Mouse (Mus musculus): ENCODE measurements at regions not wholly inside any gene's neighbourhood (a gene's known extent, or its start where the extent isn't known, plus 50 kb on each side); places are given as distances from the start of the nearest gene placed in this dataset.

DNA sequence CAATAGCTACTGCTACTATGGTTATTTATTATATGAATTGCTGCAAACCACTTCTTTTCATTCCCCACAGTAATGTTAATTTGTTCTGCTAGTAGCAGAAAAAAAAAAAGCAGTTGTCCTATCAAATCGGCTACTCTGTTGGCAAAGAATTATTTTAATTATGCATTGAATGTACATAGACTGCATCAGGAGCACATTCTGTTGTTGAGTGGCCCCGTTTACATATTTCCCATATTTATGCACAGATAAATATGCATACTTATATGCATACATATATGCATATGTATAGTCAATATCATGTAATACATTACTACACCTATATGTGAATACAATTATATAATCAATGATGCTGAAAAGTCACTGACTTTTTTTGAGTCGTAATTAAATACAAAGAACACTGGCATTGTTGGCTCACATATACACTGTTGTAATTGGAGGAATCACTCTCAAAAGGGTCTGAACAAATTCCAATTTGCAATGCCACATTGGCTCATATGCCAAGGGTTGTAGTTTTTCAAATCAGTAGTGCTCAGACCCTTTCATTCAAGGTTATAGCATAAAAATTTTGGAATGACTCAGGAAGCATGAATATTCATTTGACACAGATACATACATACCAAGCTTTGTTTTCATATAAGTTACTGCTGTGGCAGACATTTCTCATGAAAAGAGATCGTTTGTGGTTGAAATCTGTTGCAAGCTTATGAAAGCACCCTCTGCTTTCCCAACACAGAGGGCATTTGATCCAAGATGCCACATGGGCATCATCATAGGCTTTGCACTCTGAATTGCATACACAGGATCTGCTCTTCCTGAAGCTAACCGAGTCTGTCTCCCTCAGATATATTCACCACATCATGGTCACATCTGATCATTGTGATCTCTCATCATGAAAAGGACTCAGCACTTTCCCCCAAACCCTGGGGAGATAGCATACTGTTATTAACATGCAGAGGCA lies 1030.6 kb upstream of the Map3k7 start:
- Histone ChIP-seq H3K4me1 (ENCODE audit: control insufficient read depth, insufficient read depth, low read length) (no peaks in the 10 kb centered on the region), H3K4me2 (ENCODE audit: low read depth, severe bottlenecking) (no peak overlapping the region), H3K36me3 (ENCODE audit: control insufficient read depth, insufficient read depth, low read length) (no peaks in the 10 kb centered on the region), H3K4me3 (ENCODE audit: low read depth, low read length) (no peak overlapping the region), H3K27me3 (ENCODE audit: control insufficient read depth, insufficient read depth, low read length) (no peaks in the 10 kb centered on the region), H3K9ac (ENCODE audit: low read length) (no peak overlapping the region), H3K9me3 (ENCODE audit: control insufficient read depth, low read length) (no peaks in the 10 kb centered on the region), H3K27ac (replicated peaks; ENCODE audit: low read depth, low read length) (no peak overlapping the region)
- DNase-seq (ENCODE audit: low spot score), result no peak
- no peak for ATAC-seq (ENCODE audit: insufficient number of reproducible peaks, low FRiP score, low TSS enrichment, low read depth)
- WGBS, result 88% methylated on average over 5 of the region's 5 CpGs

DNA sequence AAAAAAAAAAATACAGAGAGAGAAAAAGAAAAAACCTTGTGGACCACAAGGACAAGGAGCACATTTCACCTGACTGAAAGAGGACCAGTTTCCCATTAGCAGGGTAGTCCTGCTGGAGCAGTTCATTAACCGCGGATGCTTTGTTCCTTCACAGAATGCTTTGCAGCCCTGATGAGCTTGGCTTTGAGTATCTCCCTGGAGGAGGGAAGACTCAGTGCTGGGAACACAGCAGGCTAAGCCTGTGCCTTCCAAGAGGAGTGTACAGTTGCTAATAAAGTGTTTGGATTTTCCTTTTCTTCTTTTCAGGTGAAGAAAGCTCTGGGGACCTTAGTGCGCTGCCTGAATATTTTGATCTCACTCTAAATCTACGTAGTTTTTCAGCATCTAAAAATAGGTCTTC lies 980.3 kb upstream of the Map3k7 start:
- Histone ChIP-seq H3K9ac (ENCODE audit: low read length) (no peak overlapping the region), H3K4me2 (ENCODE audit: low read depth, severe bottlenecking) (no peak overlapping the region), H3K27me3 (ENCODE audit: control insufficient read depth, insufficient read depth, low read length) (no peaks in the 10 kb centered on the region), H3K27ac (replicated peaks; ENCODE audit: low read depth, low read length) (no peak overlapping the region), H3K4me1 (ENCODE audit: control insufficient read depth, insufficient read depth, low read length) (no peaks in the 10 kb centered on the region), H3K36me3 (ENCODE audit: control insufficient read depth, insufficient read depth, low read length) (no peaks in the 10 kb centered on the region), H3K9me3 (ENCODE audit: control insufficient read depth, low read length) (no peaks in the 10 kb centered on the region), H3K4me3 (ENCODE audit: low read depth, low read length) (no peak overlapping the region)
- DNase-seq (ENCODE audit: low spot score) (no peak), ATAC-seq (ENCODE audit: insufficient number of reproducible peaks, low FRiP score, low TSS enrichment, low read depth) (no peak)
- 87% methylated on average over 4 of the region's 4 CpGs for WGBS

DNA sequence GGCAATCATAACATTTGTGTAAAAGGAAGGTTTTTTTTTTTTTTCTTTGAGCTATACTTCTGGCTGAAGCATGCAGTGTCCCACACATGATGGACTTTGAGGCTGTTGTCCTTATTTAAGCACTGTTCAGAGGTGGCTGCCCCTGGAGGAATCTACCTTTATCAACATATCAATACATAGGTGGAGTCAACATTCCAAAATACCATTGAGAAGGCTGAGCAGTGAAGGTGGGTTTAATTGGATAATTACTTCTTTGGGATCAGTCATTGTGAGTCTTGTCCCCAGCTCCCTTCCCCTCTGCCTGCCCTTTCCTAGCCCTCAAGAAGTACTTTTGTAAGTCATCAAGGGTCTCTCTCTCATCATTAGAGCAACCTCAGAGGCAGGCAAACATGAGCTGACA lies 951.9 kb upstream of the Map3k7 start:
- ATAC-seq (ENCODE audit: insufficient number of reproducible peaks, low FRiP score, low TSS enrichment, low read depth), result no peak
- H3K4me1 ChIP-seq (ENCODE audit: control insufficient read depth, insufficient read depth, low read length), result no peaks in the 10 kb centered on the region
- H3K9ac ChIP-seq (ENCODE audit: low read length), result no peak overlapping the region
- H3K9me3 ChIP-seq (ENCODE audit: control insufficient read depth, low read length), result no peaks in the 10 kb centered on the region
- no peaks in the 10 kb centered on the region for H3K27me3 ChIP-seq (ENCODE audit: control insufficient read depth, insufficient read depth, low read length)
- no peak overlapping the region for H3K4me3 ChIP-seq (ENCODE audit: low read depth, low read length)
- no peaks in the 10 kb centered on the region for H3K36me3 ChIP-seq (ENCODE audit: control insufficient read depth, insufficient read depth, low read length)
- no peak overlapping the region for H3K27ac ChIP-seq (replicated peaks; ENCODE audit: low read depth, low read length)
- DNase-seq (ENCODE audit: low spot score), result no peak
- H3K4me2 ChIP-seq (ENCODE audit: low read depth, severe bottlenecking), result no peak overlapping the region

DNA sequence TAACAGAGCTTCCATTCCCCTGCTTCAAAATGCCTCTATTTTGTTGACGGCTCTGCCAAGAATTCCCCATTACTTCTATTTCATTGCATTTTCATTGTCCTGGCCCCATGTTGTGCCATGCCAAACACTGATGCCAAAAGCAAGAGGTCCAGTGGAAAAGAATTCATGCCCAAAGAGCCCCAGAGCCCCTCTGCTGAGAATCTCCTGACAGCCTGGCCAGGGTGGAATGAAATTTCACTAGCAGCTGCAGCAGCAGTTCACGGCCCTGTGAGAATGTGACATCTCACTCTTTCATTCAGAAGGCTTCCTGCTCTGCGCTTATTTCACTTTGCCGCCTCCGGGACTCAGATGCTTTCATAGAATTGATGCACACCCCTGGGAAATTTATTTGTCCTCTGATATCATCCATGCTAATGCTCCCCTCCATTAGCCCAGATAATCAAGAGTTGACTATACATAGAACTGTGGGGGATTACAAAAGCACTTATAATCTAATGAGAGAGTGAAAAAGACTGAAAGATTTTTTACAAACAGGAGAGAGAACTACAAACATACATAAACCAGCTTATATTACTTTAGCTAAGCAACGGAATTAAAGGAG lies 911.7 kb upstream of the Map3k7 start:
- Histone ChIP-seq H3K9ac (ENCODE audit: low read length) (no peak overlapping the region), H3K4me3 (ENCODE audit: low read depth, low read length) (no peak overlapping the region), H3K9me3 (ENCODE audit: control insufficient read depth, low read length) (no peaks in the 10 kb centered on the region), H3K27ac (replicated peaks; ENCODE audit: low read depth, low read length) (no peak overlapping the region), H3K4me1 (ENCODE audit: control insufficient read depth, insufficient read depth, low read length) (no peaks in the 10 kb centered on the region), H3K27me3 (ENCODE audit: control insufficient read depth, insufficient read depth, low read length) (no peaks in the 10 kb centered on the region), H3K36me3 (ENCODE audit: control insufficient read depth, insufficient read depth, low read length) (no peaks in the 10 kb centered on the region), H3K4me2 (ENCODE audit: low read depth, severe bottlenecking) (no peak overlapping the region)
- ATAC-seq (ENCODE audit: insufficient number of reproducible peaks, low FRiP score, low TSS enrichment, low read depth) (no peak), DNase-seq (ENCODE audit: low spot score) (no peak)
- WGBS, result 86% methylated on average over 6 of the region's 6 CpGs

DNA sequence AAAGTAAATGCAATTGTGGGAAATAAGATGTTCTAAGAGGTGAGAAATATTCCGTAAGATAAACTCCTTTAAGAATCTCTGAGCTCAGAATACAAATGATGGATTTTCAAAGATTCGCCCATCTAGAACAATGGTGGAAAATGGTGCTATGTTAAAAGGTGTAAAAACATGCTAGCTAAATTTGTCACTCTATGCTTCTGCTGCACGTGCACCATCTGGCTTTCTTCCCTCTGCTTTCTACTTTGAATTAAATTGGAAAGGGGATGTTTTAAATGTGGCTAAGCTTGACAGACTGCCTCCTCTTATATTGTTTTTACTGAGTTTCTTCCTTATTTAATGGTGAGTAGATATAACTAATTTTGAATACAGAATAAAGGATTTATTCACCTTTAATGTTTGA lies 887.7 kb upstream of the Map3k7 start:
- DNase-seq (ENCODE audit: low spot score) (no peak), ATAC-seq (ENCODE audit: insufficient number of reproducible peaks, low FRiP score, low TSS enrichment, low read depth) (no peak)
- Histone ChIP-seq H3K27ac (replicated peaks; ENCODE audit: low read depth, low read length) (no peak overlapping the region), H3K9ac (ENCODE audit: low read length) (no peak overlapping the region), H3K4me3 (ENCODE audit: low read depth, low read length) (no peak overlapping the region), H3K9me3 (ENCODE audit: control insufficient read depth, low read length) (no peaks in the 10 kb centered on the region), H3K36me3 (ENCODE audit: control insufficient read depth, insufficient read depth, low read length) (no peaks in the 10 kb centered on the region), H3K4me1 (ENCODE audit: control insufficient read depth, insufficient read depth, low read length) (no peaks in the 10 kb centered on the region), H3K27me3 (ENCODE audit: control insufficient read depth, insufficient read depth, low read length) (no peaks in the 10 kb centered on the region), H3K4me2 (ENCODE audit: low read depth, severe bottlenecking) (no peak overlapping the region)
- 87% methylated on average over 3 of the region's 3 CpGs for WGBS

DNA sequence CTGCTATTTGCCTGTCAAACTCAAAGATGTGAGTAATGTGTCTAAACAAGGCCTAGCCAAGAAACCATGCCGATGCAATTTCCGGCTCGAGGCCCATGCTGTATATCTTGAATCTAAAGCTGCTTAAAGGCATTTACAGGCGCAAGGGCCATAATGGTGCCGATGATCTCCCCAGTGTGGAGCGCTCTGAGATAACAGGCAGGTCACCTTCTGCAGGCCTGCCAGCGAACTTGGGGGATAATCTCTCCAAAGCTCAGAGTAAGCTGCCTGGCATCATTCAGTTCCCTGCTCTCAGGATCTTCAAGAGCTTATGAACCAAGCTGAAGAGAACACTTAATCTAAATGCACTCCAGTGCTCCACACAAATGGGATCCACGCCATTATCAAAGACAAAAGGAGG lies 842.3 kb upstream of the Map3k7 start:
- WGBS, result 73% methylated on average over 8 of the region's 8 CpGs
- DNase-seq (ENCODE audit: low spot score) (no peak), ATAC-seq (ENCODE audit: insufficient number of reproducible peaks, low FRiP score, low TSS enrichment, low read depth) (no peak)
- no peaks in the 10 kb centered on the region for H3K36me3 ChIP-seq (ENCODE audit: control insufficient read depth, insufficient read depth, low read length)
- H3K27me3 ChIP-seq (ENCODE audit: control insufficient read depth, insufficient read depth, low read length), result no peaks in the 10 kb centered on the region
- no peaks in the 10 kb centered on the region for H3K9me3 ChIP-seq (ENCODE audit: control insufficient read depth, low read length)
- no peak overlapping the region for H3K4me2 ChIP-seq (ENCODE audit: low read depth, severe bottlenecking)
- no peak overlapping the region for H3K9ac ChIP-seq (ENCODE audit: low read length)
- H3K27ac ChIP-seq (replicated peaks; ENCODE audit: low read depth, low read length), result no peak overlapping the region
- H3K4me1 ChIP-seq (ENCODE audit: control insufficient read depth, insufficient read depth, low read length), result no peaks in the 10 kb centered on the region
- no peak overlapping the region for H3K4me3 ChIP-seq (ENCODE audit: low read depth, low read length)

DNA sequence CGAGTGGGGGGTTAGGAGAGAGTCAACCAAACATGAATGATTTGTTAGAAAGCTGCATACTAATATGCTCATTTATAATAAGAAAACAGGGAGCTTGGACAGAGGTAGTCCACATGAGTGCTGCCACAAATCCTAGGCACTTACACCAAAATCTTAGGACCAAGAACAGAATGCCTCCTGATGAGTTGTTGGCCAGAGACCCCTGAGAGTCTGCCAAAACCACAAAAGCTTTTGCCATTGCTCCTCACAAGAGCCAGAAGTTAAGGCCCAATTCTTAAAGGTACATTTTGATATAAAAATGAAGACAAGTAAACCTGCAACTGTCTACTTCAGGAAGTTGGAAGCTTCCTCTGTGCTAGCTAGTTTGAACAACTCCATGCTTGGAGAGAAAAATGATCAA lies 820.7 kb upstream of the Map3k7 start:
- H3K36me3 ChIP-seq (ENCODE audit: control insufficient read depth, insufficient read depth, low read length), result no peaks in the 10 kb centered on the region
- no peak overlapping the region for H3K27ac ChIP-seq (replicated peaks; ENCODE audit: low read depth, low read length)
- ATAC-seq (ENCODE audit: insufficient number of reproducible peaks, low FRiP score, low TSS enrichment, low read depth) (no peak), DNase-seq (ENCODE audit: low spot score) (no peak)
- no peaks in the 10 kb centered on the region for H3K27me3 ChIP-seq (ENCODE audit: control insufficient read depth, insufficient read depth, low read length)
- no peak overlapping the region for H3K4me3 ChIP-seq (ENCODE audit: low read depth, low read length)
- H3K4me1 ChIP-seq (ENCODE audit: control insufficient read depth, insufficient read depth, low read length), result no peaks in the 10 kb centered on the region
- H3K9me3 ChIP-seq (ENCODE audit: control insufficient read depth, low read length), result no peaks in the 10 kb centered on the region
- WGBS, result 76% methylated on average over 1 of the region's 1 CpGs
- H3K4me2 ChIP-seq (ENCODE audit: low read depth, severe bottlenecking), result no peak overlapping the region
- H3K9ac ChIP-seq (ENCODE audit: low read length), result no peak overlapping the region

DNA sequence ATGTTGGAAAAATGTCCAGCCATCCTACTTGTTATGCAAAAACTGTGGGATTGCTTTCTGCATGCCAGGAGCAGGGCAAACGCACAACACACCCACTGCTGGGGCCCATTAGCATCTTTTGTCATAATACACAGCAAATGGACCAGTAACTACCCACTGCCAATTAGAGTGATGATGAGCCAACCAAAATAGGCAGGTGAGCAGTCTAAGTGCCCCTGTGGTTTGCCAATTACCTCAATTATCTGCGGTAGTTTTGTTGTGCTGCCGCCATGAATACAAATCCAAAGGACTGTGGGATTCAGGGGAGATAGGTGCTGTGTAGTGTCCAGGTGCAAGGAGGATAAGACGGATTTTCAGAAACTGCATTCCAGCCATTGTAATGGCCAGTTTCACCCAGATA lies 796.5 kb upstream of the Map3k7 start:
- 91% methylated on average over 4 of the region's 4 CpGs for WGBS
- no peak overlapping the region for H3K9ac ChIP-seq (ENCODE audit: low read length)
- no peaks in the 10 kb centered on the region for H3K36me3 ChIP-seq (ENCODE audit: control insufficient read depth, insufficient read depth, low read length)

More for the DNA sequence above, 796.5 kb upstream of the Map3k7 start:
- H3K4me2 ChIP-seq (ENCODE audit: low read depth, severe bottlenecking), result no peak overlapping the region
- no peaks in the 10 kb centered on the region for H3K27me3 ChIP-seq (ENCODE audit: control insufficient read depth, insufficient read depth, low read length)
- no peaks in the 10 kb centered on the region for H3K9me3 ChIP-seq (ENCODE audit: control insufficient read depth, low read length)
- DNase-seq (ENCODE audit: low spot score), result no peak
- H3K4me1 ChIP-seq (ENCODE audit: control insufficient read depth, insufficient read depth, low read length), result no peaks in the 10 kb centered on the region
- H3K4me3 ChIP-seq (ENCODE audit: low read depth, low read length), result no peak overlapping the region
- no peak overlapping the region for H3K27ac ChIP-seq (replicated peaks; ENCODE audit: low read depth, low read length)
- no peak for ATAC-seq (ENCODE audit: insufficient number of reproducible peaks, low FRiP score, low TSS enrichment, low read depth)

Data from limb, embryonic 11.5 days (tissue).